Mouse (Mus musculus) bone marrow, adult 2 months (tissue): ENCODE results near the gene Gabarap. TPM values are rescaled to one million over a fixed set of nuclear protein-coding genes. Genes with fewer than 3 reads are reported as not detected.

Experiments used
- H3K27ac ChIP-seq: fragments of 200-500 bp; 2 replicates; pipeline ENCODE4 v1.5.1; 2012; ENCODE audit warnings: low read depth, mild to moderate bottlenecking, control low read depth, inconsistent platforms, low read length; ENCODE audit not compliant: control insufficient read depth, poor library complexity, insufficient read depth
- H3K4me1 ChIP-seq: fragments of 200-500 bp; 2 replicates; pipeline ENCODE4 v1.6.1; 2011; ENCODE audit warnings: low read length; ENCODE audit not compliant: control insufficient read depth, insufficient read depth
- H3K4me3 ChIP-seq: fragments of 200-500 bp; replicated peaks from 2 replicates; pipeline ENCODE3; 2011; ENCODE audit warnings: mild to moderate bottlenecking, low read depth, low read length, control low read depth; ENCODE audit not compliant: control insufficient read depth
- CTCF ChIP-seq: fragments of 200-500 bp; IDR thresholded peaks from 2 replicates; pipeline ENCODE4 v1.5.1; 2011; ENCODE audit warnings: low read length, control low read depth; ENCODE audit not compliant: control insufficient read depth, insufficient read depth
- POLR2A ChIP-seq: fragments of 200-500 bp; IDR thresholded peaks from 2 replicates; pipeline ENCODE4 v1.6.1; 2011; ENCODE audit warnings: low read depth, mild to moderate bottlenecking, control low read depth, low read length, borderline replicate concordance; ENCODE audit not compliant: control insufficient read depth
- WGBS: fragments of 180-500 bp; shearing (Covaris S2); methylation state at CpG from one replicate; pipeline ENCODE4 v1.1.7; 2018; 5-methylcytosine and 5-hydroxymethylcytosine counted together
- polyA plus RNA-seq: library from polyadenylated mRNA; stranded (reverse); fragments of >200 nt; gene quantifications from 2 replicates; pipeline ENCODE4 v1.2.4, GENCODE M21; 2011; ENCODE audit warnings: low replicate concordance; ENCODE audit not compliant: missing spikeins, insufficient read depth, insufficient read length

Gene Gabarap
- polyA plus RNA-seq, 1 experiment, result 443 TPM

DNA sequence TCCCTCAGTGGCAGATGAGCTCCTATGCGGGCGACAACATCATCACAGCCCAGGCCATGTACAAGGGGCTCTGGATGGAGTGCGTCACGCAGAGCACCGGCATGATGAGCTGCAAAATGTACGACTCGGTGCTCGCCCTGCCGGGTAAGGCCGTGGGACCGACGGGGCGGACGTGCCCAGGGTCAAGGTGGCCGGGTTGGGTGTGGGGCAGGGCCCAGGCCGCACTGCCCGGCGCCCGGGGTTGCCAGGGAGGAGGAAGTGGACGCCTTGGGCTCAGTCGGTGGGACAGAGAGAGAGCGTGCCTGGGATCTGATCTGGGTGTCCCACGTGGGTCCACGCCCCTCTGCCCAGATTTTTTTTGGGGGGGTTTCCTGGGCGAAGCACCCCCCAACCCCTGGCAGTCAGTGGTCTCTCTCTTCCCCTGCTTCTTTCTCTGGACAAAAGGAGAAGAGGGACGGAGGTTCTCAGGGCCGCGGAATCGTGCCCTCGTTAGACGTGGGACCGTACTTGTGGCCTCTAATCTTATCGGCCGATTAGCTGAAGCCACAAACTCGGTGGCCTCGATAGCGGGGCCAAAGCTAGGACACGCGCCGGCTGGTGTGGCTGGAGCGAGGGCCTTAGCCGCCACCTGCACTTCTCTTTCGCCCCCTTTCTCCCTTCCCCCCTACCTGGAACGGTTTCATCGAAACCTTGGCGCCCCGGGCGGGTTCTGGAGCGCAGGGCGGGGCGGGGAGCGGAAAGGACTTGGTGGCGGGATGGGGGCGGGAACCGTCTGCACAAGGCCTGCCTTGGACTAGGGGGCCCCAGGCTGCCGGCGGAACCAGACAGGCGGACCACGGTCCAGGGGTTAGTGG lies 24.7 kb upstream of the Gabarap start:
- Histone ChIP-seq H3K4me1 (peaks cover 3% of the 10 kb centered on the region; the same call in 1 of the 2 replicates), H3K27ac (no peak overlapping the region), H3K4me3 (no peak overlapping the region)
- WGBS, result 4% methylated on average over 58 of the region's 59 CpGs
- TF ChIP-seq POLR2A, result no peak
- TF ChIP-seq CTCF, result no peak

DNA sequence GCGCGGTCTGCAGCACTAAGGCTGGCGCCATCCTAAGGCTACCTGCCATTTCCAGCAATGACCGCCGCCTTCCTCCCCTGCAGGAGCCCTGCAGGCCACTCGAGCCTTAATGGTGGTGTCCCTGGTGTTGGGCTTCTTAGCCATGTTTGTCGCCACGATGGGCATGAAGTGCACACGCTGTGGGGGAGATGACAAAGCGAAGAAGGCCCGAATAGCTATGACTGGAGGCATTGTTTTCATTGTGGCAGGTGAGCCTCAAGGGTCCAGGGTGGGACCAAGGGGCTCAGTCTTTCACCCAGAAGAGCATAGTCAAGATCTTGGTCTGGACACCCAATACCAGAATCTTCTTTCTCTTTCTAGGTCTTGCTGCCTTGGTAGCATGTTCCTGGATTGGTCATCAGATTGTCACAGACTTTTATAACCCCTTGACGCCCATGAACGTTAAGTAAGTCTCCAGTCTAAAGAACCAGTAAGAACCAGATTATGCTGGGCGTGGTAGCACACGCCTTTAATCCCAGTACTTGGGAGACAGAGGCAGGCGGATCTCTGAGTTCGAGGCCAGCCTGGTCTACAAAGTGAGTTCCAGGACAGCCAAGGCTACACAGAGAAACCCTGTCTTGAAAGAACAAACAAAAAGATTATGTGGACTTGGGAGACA lies 24.0 kb upstream of the Gabarap start:
- WGBS, result 37% methylated on average over 17 of the region's 17 CpGs
- Histone ChIP-seq H3K4me1 (peaks cover 3% of the 10 kb centered on the region; the same call in 1 of the 2 replicates), H3K27ac (no peak overlapping the region), H3K4me3 (no peak overlapping the region)
- TF ChIP-seq CTCF, result no peak
- no peak for TF ChIP-seq POLR2A

DNA sequence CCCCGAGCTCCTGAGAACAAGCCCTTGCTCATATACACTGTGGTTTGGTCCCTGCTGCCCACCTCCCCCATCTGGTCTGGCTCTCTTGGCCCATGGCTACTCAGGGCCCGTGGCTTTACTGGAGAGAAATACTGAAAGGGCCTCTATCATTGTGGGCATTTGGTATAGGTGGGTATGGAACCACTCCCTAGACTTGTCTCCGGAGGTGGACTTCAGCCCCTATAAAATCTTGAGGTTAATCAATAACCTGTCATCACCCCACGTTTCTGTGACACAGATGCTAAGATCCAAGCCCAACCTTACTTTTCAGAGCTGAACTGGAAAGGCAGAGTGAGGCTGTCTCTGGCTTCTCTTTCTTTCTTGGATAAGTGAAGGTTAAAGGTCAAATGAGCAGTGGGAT lies 22.1 kb upstream of the Gabarap start:
- 79% methylated on average over 4 of the region's 4 CpGs for WGBS

GRCm38 (mm10) chr11:69970222-69970621 lies 20.7 kb upstream of the Gabarap start:
- no peak overlapping the region for H3K4me3 ChIP-seq
- 77% methylated on average over 6 of the region's 6 CpGs for WGBS
- no peak for TF ChIP-seq CTCF
- TF ChIP-seq POLR2A, result no peak
- H3K4me1 ChIP-seq, result peaks cover 1% of the 10 kb centered on the region; the same call in 1 of the 2 replicates
- no peak overlapping the region for H3K27ac ChIP-seq

More for the DNA sequence above, 22.1 kb upstream of the Gabarap start:
- TF ChIP-seq CTCF (no peak), POLR2A (no peak)
- H3K4me1 ChIP-seq, result peaks cover 1% of the 10 kb centered on the region; the same call in 1 of the 2 replicates
- H3K27ac ChIP-seq, result no peak overlapping the region
- no peak overlapping the region for H3K4me3 ChIP-seq

DNA sequence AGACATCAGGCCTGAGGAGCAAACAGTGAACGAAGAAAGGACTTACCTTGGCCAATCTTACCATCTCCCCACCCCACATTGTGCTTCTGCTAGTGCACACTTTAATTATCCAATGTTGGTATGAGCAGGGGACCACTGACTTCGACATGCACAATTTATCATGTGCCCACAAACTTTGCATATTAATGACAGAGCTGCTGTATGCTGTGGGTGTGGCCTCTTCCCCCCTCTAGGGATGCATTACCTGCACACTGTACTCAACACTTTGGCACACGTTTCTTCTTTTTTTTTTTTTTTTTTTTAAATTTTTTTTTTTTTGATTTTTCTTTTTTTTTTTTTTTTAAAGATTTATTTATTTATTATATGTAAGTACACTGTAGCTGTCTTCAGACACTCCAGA lies 20.2 kb upstream of the Gabarap start:
- WGBS, result 69% methylated on average over 3 of the region's 3 CpGs
- no peak overlapping the region for H3K4me3 ChIP-seq
- H3K27ac ChIP-seq, result no peak overlapping the region
- TF ChIP-seq POLR2A (no peak), CTCF (no peak)
- peaks cover 1% of the 10 kb centered on the region; the same call in 1 of the 2 replicates for H3K4me1 ChIP-seq

DNA sequence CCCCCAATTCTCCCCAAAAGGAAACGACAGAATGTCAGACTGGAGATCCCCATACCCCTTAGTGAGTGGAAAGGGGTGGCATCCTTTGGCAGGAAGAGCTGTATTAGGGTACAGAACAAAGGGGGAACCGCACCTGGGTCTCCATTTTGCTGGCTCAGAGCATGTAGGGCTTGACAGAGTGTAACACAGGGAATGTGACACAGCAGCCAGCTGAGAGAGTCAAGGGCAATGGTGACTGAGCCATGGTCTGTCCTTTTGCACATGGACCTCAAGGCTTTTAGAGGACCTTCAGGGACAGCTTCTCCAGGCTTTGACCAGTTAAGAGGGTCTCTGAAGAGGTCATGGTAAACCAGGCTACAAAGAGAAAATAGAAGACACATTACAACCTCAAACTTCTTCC lies 16.0 kb upstream of the Gabarap start:
- WGBS, result 87% methylated on average over 2 of the region's 2 CpGs
- H3K27ac ChIP-seq, result no peak overlapping the region
- TF ChIP-seq CTCF (no peak), POLR2A (no peak)

GRCm38 (mm10) chr11:69976271-69976670 lies 14.7 kb upstream of the Gabarap start:
- Histone ChIP-seq H3K4me1 (no peaks in the 10 kb centered on the region), H3K4me3 (no peak overlapping the region), H3K27ac (no peak overlapping the region)
- WGBS, result 79% methylated on average over 4 of the region's 4 CpGs
- TF ChIP-seq POLR2A (no peak), CTCF (no peak)

More for the DNA sequence above, 16.0 kb upstream of the Gabarap start:
- Histone ChIP-seq H3K4me3 (no peak overlapping the region), H3K4me1 (no peaks in the 10 kb centered on the region)

- peak overlapping the region; percentile 72 for H3K4me3 ChIP-seq
- peak overlapping the region; percentile 93 for H3K27ac ChIP-seq
- no peaks in the 10 kb centered on the region; the same call in 1 of the 2 replicates for H3K4me1 ChIP-seq
- WGBS, result 3% methylated on average over 16 of the region's 16 CpGs
- peak; percentile 22; the same call in 1 of the 2 replicates for TF ChIP-seq CTCF
- TF ChIP-seq POLR2A, result peak; percentile 44; the same call in 1 of the 2 replicates
These were observed 11.1 kb upstream of the Gabarap start for GRCm38 (mm10) chr11:69979827-69980195.
